Mouse (Mus musculus): Measurements from ENCODE around the gene Slc41a1. TPM values are rescaled to one million over a fixed set of nuclear protein-coding genes. Genes with fewer than 3 reads are reported as not detected.
A peak's percentile ranks its signal among the peaks of the same experiment; 100 is the strongest.

Gene Slc41a1
- total and polyA plus RNA-seq, 3 experiments = 43.4 to 69.5 (median 65.9) TPM

- H3K9ac ChIP-seq (ENCODE audit: low read depth, low read length) = no peak overlapping the region
- TF ChIP-seq CTCF (IDR thresholded peaks at IDR 0.05) (no peak), EP300 (IDR thresholded peaks at IDR 0.05; ENCODE audit: insufficient read depth, low read depth, low read length) (no peak)
- no peaks in the 10 kb centered on the region; the same call in 1 of the 2 replicates for H3K4me1 ChIP-seq (ENCODE audit: control insufficient read depth, insufficient read depth, low read length)
- H3K79me2 ChIP-seq (replicated peaks; ENCODE audit: control insufficient read depth, insufficient read depth, low read length) = no peaks in the 10 kb centered on the region
- 70% methylated on average over 5 of the region's 5 CpGs for WGBS
- H3K27me3 ChIP-seq (ENCODE audit: control insufficient read depth, insufficient read depth, low read length) = no peaks in the 10 kb centered on the region
- H3K4me3 ChIP-seq = no peak overlapping the region
- DNase-seq = no peak
- no peaks in the 10 kb centered on the region; the same call in 1 of the 2 replicates for H3K36me3 ChIP-seq (ENCODE audit: control insufficient read depth, insufficient read depth, low read length)
- peak overlapping the region; percentile 7; the same call in 1 of the 2 replicates for H3K27ac ChIP-seq
- intact Hi-C loops (cut with DNase I) = no loop called here
Observed at GRCm38 (mm10) chr1:131838542-131838941, 11.2 kb downstream of the Slc41a1 start.

GRCm38 (mm10) chr1:131839279-131839678, 12.0 kb downstream of the Slc41a1 start:
- TF ChIP-seq POLR2A (IDR thresholded peaks at IDR 0.05; ENCODE audit: insufficient read depth, low read depth, low read length) = no peak
- no peak for TF ChIP-seq EP300 (IDR thresholded peaks at IDR 0.05; ENCODE audit: insufficient read depth, low read depth, low read length)
- no peak for TF ChIP-seq CTCF (IDR thresholded peaks at IDR 0.05)
- H3K79me2 ChIP-seq (replicated peaks; ENCODE audit: control insufficient read depth, insufficient read depth, low read length) = no peaks in the 10 kb centered on the region
- no peaks in the 10 kb centered on the region for H3K27me3 ChIP-seq (ENCODE audit: control insufficient read depth, insufficient read depth, low read length)
- no peak overlapping the region for H3K9ac ChIP-seq (ENCODE audit: low read depth, low read length)
- H3K27ac ChIP-seq = peak overlapping the region; percentile 33
- no peak overlapping the region for H3K4me3 ChIP-seq
- 34% methylated on average over 2 of the region's 2 CpGs for WGBS
- H3K4me1 ChIP-seq (ENCODE audit: control insufficient read depth, insufficient read depth, low read length) = no peaks in the 10 kb centered on the region; the same call in 1 of the 2 replicates
- no peaks in the 10 kb centered on the region; the same call in 1 of the 2 replicates for H3K36me3 ChIP-seq (ENCODE audit: control insufficient read depth, insufficient read depth, low read length)
- intact Hi-C loops (cut with DNase I) = no loop called here
- DNase-seq = peak; percentile 44 to 71

- Histone ChIP-seq H3K79me2 (replicated peaks; ENCODE audit: control insufficient read depth, insufficient read depth, low read length) (no peaks in the 10 kb centered on the region), H3K27me3 (ENCODE audit: control insufficient read depth, insufficient read depth, low read length) (no peaks in the 10 kb centered on the region), H3K9ac (ENCODE audit: low read depth, low read length) (no peak overlapping the region), H3K4me1 (ENCODE audit: control insufficient read depth, insufficient read depth, low read length) (no peaks in the 10 kb centered on the region; the same call in 1 of the 2 replicates), H3K4me3 (no peak overlapping the region), H3K36me3 (ENCODE audit: control insufficient read depth, insufficient read depth, low read length) (no peaks in the 10 kb centered on the region; the same call in 1 of the 2 replicates), H3K27ac (peak overlapping the region; percentile 64)
- TF ChIP-seq CTCF (IDR thresholded peaks at IDR 0.05) = no peak
- no peak for TF ChIP-seq EP300 (IDR thresholded peaks at IDR 0.05; ENCODE audit: insufficient read depth, low read depth, low read length)
- TF ChIP-seq POLR2A (IDR thresholded peaks at IDR 0.05; ENCODE audit: insufficient read depth, low read depth, low read length) = no peak
- WGBS = 69% methylated on average over 4 of the region's 4 CpGs
- intact Hi-C loops (cut with DNase I) = no loop called here
- peak in 1 of 2 experiments; percentile 17 for DNase-seq
Observed at GRCm38 (mm10) chr1:131842221-131842620, 14.9 kb downstream of the Slc41a1 start.

GRCm38 (mm10) chr1:131843758-131844157, 16.5 kb downstream of the Slc41a1 start:
- TF ChIP-seq EP300 (IDR thresholded peaks at IDR 0.05; ENCODE audit: insufficient read depth, low read depth, low read length) (no peak), POLR2A (IDR thresholded peaks at IDR 0.05; ENCODE audit: insufficient read depth, low read depth, low read length) (no peak), CTCF (IDR thresholded peaks at IDR 0.05) (no peak)
- no peaks in the 10 kb centered on the region for H3K27me3 ChIP-seq (ENCODE audit: control insufficient read depth, insufficient read depth, low read length)
- H3K4me3 ChIP-seq = no peak overlapping the region
- H3K27ac ChIP-seq = no peak overlapping the region
- H3K4me1 ChIP-seq (ENCODE audit: control insufficient read depth, insufficient read depth, low read length) = no peaks in the 10 kb centered on the region; the same call in 1 of the 2 replicates
- DNase-seq = no peak
- WGBS = 95% methylated on average over 10 of the region's 10 CpGs
- intact Hi-C loops (cut with DNase I) = no loop called here
- H3K36me3 ChIP-seq (ENCODE audit: control insufficient read depth, insufficient read depth, low read length) = no peaks in the 10 kb centered on the region; the same call in 1 of the 2 replicates
- no peaks in the 10 kb centered on the region for H3K79me2 ChIP-seq (replicated peaks; ENCODE audit: control insufficient read depth, insufficient read depth, low read length)
- H3K9ac ChIP-seq (ENCODE audit: low read depth, low read length) = no peak overlapping the region

- no peaks in the 10 kb centered on the region; the same call in 1 of the 2 replicates for H3K36me3 ChIP-seq (ENCODE audit: control insufficient read depth, insufficient read depth, low read length)
- no peaks in the 10 kb centered on the region for H3K27me3 ChIP-seq (ENCODE audit: control insufficient read depth, insufficient read depth, low read length)
- TF ChIP-seq EP300 (IDR thresholded peaks at IDR 0.05; ENCODE audit: insufficient read depth, low read depth, low read length) (no peak), POLR2A (IDR thresholded peaks at IDR 0.05; ENCODE audit: insufficient read depth, low read depth, low read length) (no peak), CTCF (IDR thresholded peaks at IDR 0.05) (no peak)
- H3K4me3 ChIP-seq = no peak overlapping the region
- no peak for DNase-seq
- H3K79me2 ChIP-seq (replicated peaks; ENCODE audit: control insufficient read depth, insufficient read depth, low read length) = no peaks in the 10 kb centered on the region
- H3K4me1 ChIP-seq (ENCODE audit: control insufficient read depth, insufficient read depth, low read length) = no peaks in the 10 kb centered on the region; the same call in 1 of the 2 replicates
- no peak overlapping the region for H3K27ac ChIP-seq
- 85% methylated on average over 8 of the region's 8 CpGs for WGBS
- intact Hi-C loops (cut with DNase I) = loop anchor here (5.0 kb wide), 1 partner anchor 233 kb away; no protein-coding TSS in a partner anchor
- H3K9ac ChIP-seq (ENCODE audit: low read depth, low read length) = no peak overlapping the region
Observed at GRCm38 (mm10) chr1:131844883-131845282, 17.6 kb downstream of the Slc41a1 start.

GRCm38 (mm10) chr1:131846255-131846654, 19.0 kb downstream of the Slc41a1 start:
- Histone ChIP-seq H3K27me3 (ENCODE audit: control insufficient read depth, insufficient read depth, low read length) (no peaks in the 10 kb centered on the region), H3K27ac (peak overlapping the region; percentile 36), H3K36me3 (ENCODE audit: control insufficient read depth, insufficient read depth, low read length) (no peaks in the 10 kb centered on the region; the same call in 1 of the 2 replicates), H3K4me1 (ENCODE audit: control insufficient read depth, insufficient read depth, low read length) (no peaks in the 10 kb centered on the region; the same call in 1 of the 2 replicates), H3K9ac (ENCODE audit: low read depth, low read length) (no peak overlapping the region), H3K4me3 (no peak overlapping the region), H3K79me2 (replicated peaks; ENCODE audit: control insufficient read depth, insufficient read depth, low read length) (no peaks in the 10 kb centered on the region)
- intact Hi-C loops (cut with DNase I) = loop anchor here (1.0 to 5.0 kb wide), 3 partner anchors 78 to 234 kb away; no protein-coding TSS in a partner anchor
- TF ChIP-seq CTCF (IDR thresholded peaks at IDR 0.05) (peak; percentile 88), EP300 (IDR thresholded peaks at IDR 0.05; ENCODE audit: insufficient read depth, low read depth, low read length) (no peak)
- WGBS = 73% methylated on average over 5 of the region's 5 CpGs
- peak; percentile 73 to 79 for DNase-seq
